Mouse (Mus musculus) hindbrain, embryonic 10.5 days (tissue): ENCODE results near the gene Tnrc6a. TPM values are rescaled to one million over a fixed set of nuclear protein-coding genes. Genes with fewer than 3 reads are reported as not detected.
A peak's percentile ranks its signal among the peaks of the same experiment; 100 is the strongest.
"Not testable (repeated sequence)": the region's sequence is repeated elsewhere in the genome, so short reads cannot be mapped to it uniquely, and the experiment has no call there.

Source experiments
- DNase-seq: peaks from one replicate; pipeline ENCODE4 v3.0.0-alpha.2; 2017; ENCODE audit warnings: low spot score
- H3K27ac ChIP-seq: fragments of 300-500 bp; sonication (generic); 2 replicates; pipeline ENCODE4 v1.5.1; 2016; ENCODE audit warnings: mild to moderate bottlenecking, moderate library complexity
- H3K27me3 ChIP-seq: fragments of 300-500 bp; sonication (generic); 2 replicates; pipeline ENCODE4 v1.6.1; 2016; ENCODE audit warnings: mild to moderate bottlenecking; ENCODE audit not compliant: poor library complexity, insufficient read depth, severe bottlenecking
- H3K36me3 ChIP-seq: fragments of 300-500 bp; sonication (generic); 2 replicates; pipeline ENCODE4 v1.6.1; 2016; ENCODE audit warnings: mild to moderate bottlenecking, moderate library complexity
- H3K4me1 ChIP-seq: fragments of 300-500 bp; sonication (generic); replicated peaks from 2 replicates; pipeline ENCODE4 v1.6.1; 2016; ENCODE audit warnings: mild to moderate bottlenecking
- H3K4me3 ChIP-seq: fragments of 300-500 bp; sonication (generic); 2 replicates; pipeline ENCODE4 v1.5.1; 2016; ENCODE audit warnings: mild to moderate bottlenecking, moderate library complexity
- H3K9me3 ChIP-seq: fragments of 300-500 bp; sonication (generic); 2 replicates; pipeline ENCODE4 v1.6.1; 2016; ENCODE audit warnings: mild to moderate bottlenecking, moderate library complexity
- WGBS: fragments of 180-500 bp; shearing (Covaris S2); methylation state at CpG from one replicate; pipeline ENCODE4 v1.1.7; 2016; 5-methylcytosine and 5-hydroxymethylcytosine counted together
- polyA plus RNA-seq: library from polyadenylated mRNA; unstranded; fragments of >200 nt; fragmentation: Nextera tagmentation; extraction: Ambion mirVana; gene quantifications from 2 replicates; pipeline ENCODE4 v1.2.1, GENCODE M21; 2016

Tnrc6a gene
- polyA plus RNA-seq, result 51.5 and 58.1 TPM in 2 replicates

DNA sequence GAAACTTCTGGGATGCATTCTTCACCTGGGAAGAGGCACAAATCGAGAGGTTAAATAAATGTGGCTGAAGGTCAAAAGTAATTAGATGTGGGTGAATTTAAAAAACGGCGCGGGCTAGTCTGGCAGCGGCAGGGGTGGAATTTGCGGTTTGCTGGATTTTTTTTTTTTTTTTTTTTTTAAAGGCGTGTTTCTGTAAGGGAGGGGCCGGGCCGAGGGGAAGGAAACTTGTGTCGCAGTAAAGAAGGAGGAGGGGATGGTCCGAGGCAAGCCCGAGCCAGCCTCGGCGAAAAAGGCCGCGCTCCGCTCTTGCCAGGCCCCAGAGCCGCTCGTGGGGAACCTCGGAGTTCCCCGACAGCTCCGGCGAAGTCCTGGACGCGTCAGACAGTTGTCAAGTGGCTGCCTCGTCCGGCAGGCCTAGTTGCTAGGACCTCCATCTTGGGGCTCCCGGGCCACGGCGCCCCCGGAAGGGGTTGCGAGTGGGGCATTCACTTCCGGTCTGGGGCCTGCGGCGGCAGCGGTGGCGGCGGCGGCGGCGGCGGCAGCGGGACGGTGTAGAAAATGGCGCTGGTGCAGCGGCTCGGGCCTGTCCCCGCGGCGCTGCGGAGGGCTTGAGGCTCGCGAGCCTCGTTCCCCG is at the start of gene Tnrc6a:
Tnrc6a (plus strand) TSS at position 221 of the 634 bp plus-strand sequence.
- Histone ChIP-seq H3K4me3 (peak within 1 kb of the TSS; percentile 100), H3K9me3 (no peaks in the 10 kb centered on the region), H3K27me3 (no peaks in the 10 kb centered on the region), H3K36me3 (peaks cover 18% of the 10 kb centered on the region), H3K27ac (peak within 1 kb of the TSS; percentile 100), H3K4me1 (peaks cover 22% of the 10 kb centered on the region)
- under 1% methylated on average over 55 of the region's 55 CpGs for WGBS
- peak; percentile 95 for DNase-seq

DNA sequence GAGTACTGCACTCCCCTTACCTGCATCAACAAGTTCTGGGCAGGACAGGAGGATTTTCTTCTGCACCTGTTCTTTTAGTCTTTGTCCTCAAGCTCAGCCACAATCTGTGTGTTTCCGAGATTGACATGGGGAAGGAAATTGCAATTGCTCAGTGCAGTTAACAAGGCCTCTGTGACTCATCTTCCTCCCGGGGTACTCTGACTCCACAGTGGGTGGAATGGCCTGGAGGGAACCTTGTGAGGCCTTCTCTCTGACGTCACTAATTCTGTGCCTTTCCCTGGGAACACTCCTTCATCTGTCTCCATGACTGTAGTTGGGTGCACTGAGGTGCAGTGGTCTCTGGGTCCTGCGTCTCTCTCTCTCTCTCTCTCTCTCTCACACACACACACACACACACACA is 41.4 kb upstream of the Tnrc6a start:
- no peaks in the 10 kb centered on the region for H3K27me3 ChIP-seq
- no peak for DNase-seq
- H3K27ac ChIP-seq, result no peak overlapping the region
- peaks cover 23% of the 10 kb centered on the region for H3K4me1 ChIP-seq
- no peaks in the 10 kb centered on the region for H3K9me3 ChIP-seq
- 81% methylated on average over 4 of the region's 4 CpGs for WGBS
- H3K4me3 ChIP-seq, result no peak overlapping the region
- H3K36me3 ChIP-seq, result no peaks in the 10 kb centered on the region

GRCm38 (mm10) chr7:123083441-123084123 is 40.1 kb upstream of the Tnrc6a start:
- Histone ChIP-seq H3K27ac (peak overlapping the region; percentile 36; the same call in 1 of the 2 replicates), H3K4me3 (no peak overlapping the region), H3K36me3 (no peaks in the 10 kb centered on the region), H3K9me3 (no peaks in the 10 kb centered on the region), H3K27me3 (no peaks in the 10 kb centered on the region), H3K4me1 (peaks cover 27% of the 10 kb centered on the region)
- WGBS, result 42% methylated on average over 12 of the region's 12 CpGs
- DNase-seq, result peak; percentile 8

DNA sequence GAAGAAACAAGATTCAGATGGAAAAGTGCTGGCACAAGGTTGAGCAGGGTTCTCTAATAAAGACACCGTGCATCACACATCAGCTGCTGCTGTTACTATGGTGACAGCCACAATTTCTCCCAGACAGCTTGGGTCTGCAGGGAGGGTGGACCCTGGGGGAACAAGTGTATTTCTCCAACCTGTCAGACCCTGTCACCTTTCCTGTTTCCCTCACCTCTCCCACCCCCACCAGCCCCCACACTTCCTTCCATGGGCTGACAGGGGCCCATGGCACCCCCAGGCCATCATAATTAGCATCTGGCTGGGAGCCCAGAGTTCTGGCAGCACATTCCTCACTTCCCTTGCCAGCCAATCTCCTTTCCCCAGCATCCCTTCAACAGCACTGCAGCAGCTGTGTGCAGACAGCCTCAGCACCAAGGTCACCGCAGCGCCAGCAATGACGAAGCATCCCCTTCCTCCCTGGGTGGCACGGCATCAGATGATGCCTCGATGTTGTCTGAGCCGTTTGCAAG is 39.4 kb upstream of the Tnrc6a start:
- Histone ChIP-seq H3K4me1 (peaks cover 27% of the 10 kb centered on the region), H3K27me3 (no peaks in the 10 kb centered on the region), H3K9me3 (no peaks in the 10 kb centered on the region), H3K4me3 (peak overlapping the region; percentile 38), H3K36me3 (no peaks in the 10 kb centered on the region), H3K27ac (peak overlapping the region; percentile 46)
- 8% methylated on average over 7 of the region's 7 CpGs for WGBS
- DNase-seq, result peak; percentile 59

DNA sequence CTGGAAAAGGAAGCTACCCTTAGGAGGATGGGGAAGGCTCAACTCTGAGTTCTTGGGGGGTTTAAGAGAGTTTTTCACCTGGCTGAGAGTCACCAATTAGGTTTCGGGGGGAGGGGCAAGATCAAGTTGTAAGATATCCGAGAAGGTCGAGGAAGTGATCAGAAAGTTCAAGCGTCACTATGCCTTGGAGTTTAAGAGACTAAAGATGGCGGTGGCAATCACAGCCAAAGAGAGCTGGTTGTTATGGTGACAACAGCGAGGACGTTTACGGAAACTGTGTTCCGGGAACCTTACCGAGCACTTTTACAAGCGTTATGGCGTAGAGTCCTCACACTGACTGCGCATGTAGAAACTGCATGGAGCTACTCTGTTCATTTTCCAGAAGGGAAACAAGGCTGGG is 39.0 kb upstream of the Tnrc6a start:
- Histone ChIP-seq H3K27me3 (no peaks in the 10 kb centered on the region), H3K9me3 (no peaks in the 10 kb centered on the region), H3K27ac (peak overlapping the region; percentile 46), H3K4me1 (peaks cover 27% of the 10 kb centered on the region), H3K4me3 (peak overlapping the region; percentile 38), H3K36me3 (no peaks in the 10 kb centered on the region)
- 24% methylated on average over 13 of the region's 13 CpGs for WGBS
- DNase-seq, result peak; percentile 13

- no peak overlapping the region for H3K27ac ChIP-seq
- H3K9me3 ChIP-seq, result no peaks in the 10 kb centered on the region
- 84% methylated on average over 4 of the region's 4 CpGs for WGBS
- no peak overlapping the region for H3K4me3 ChIP-seq
- DNase-seq, result no peak
- peaks cover 17% of the 10 kb centered on the region for H3K4me1 ChIP-seq
- no peaks in the 10 kb centered on the region for H3K27me3 ChIP-seq
- no peaks in the 10 kb centered on the region for H3K36me3 ChIP-seq
Measured at GRCm38 (mm10) chr7:123088920-123089319, 34.8 kb upstream of the Tnrc6a start.

DNA sequence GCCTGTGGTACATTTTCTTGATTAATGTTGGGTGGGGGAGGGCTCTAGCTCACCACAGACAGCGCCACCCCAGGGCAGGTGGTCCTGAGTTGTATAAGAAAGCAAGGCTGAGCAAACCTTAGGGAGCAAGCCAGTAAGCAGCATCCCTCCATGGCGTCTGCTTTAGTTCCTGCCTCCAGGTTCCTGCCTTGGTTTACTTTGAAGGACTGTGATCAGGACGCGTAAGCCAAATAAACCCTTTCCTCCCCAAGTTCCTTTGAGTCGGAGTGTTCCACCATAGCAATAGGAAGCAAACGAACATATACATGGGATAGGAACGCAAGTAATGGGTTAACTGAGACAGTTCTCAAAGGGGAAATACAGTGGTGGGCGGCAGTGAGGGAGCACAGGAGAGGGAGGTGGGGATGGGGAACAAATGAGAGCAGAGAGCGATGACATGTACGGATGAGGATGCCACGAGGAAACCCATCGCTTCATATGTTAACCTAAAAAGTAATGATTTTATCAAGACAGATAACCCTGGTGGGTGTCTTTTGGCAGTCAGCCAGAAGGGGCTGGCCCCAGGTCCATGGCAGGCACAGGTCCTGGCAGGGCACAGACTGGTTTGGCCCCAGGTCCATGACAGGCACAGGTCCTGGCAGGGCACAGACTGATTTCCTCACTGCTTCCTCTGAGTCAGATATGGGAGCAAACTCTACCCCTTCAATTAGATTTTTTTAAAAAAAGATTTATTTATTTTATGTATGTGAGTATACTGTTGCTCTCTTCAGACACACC is 27.2 kb upstream of the Tnrc6a start:
- Histone ChIP-seq H3K4me1 (peaks cover 19% of the 10 kb centered on the region), H3K9me3 (no peaks in the 10 kb centered on the region), H3K27me3 (no peaks in the 10 kb centered on the region), H3K36me3 (no peaks in the 10 kb centered on the region), H3K27ac (0 out of 2 replicates have a peak overlapping the region, but pooled peaks have one; percentile 26), H3K4me3 (no peak overlapping the region)
- WGBS, result 90% methylated on average over 12 of the region's 12 CpGs
- no peak for DNase-seq

- H3K4me1 ChIP-seq, result peaks cover 19% of the 10 kb centered on the region
- peak overlapping the region; percentile 3 for H3K4me3 ChIP-seq
- WGBS, result 28% methylated on average over 16 of the region's 16 CpGs
- H3K36me3 ChIP-seq, result no peaks in the 10 kb centered on the region
- H3K27ac ChIP-seq, result peak overlapping the region; percentile 90
- DNase-seq, result peak; percentile 85
- H3K9me3 ChIP-seq, result no peaks in the 10 kb centered on the region
- H3K27me3 ChIP-seq, result no peaks in the 10 kb centered on the region
Measured at GRCm38 (mm10) chr7:123097891-123098750, 25.6 kb upstream of the Tnrc6a start.

DNA sequence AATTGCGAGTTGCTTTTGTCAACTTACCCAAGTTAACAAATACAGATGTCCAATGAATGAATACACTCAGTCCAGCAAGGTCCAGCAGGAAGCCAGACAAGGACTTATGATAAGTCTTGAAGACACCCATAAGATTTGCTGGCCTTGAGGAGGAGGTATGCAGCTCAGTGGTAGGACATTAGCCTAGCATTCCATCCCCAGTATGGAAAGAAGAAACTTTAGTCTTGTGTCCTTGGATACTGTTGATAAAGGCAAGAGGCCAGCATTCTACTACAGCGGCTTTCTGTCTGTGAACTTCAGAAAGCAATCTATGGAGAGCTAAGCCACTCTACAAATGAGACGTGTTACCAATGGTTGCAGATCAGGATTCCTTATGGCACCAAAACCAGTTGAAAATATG is 22.4 kb upstream of the Tnrc6a start:
- no peak overlapping the region for H3K4me3 ChIP-seq
- peaks cover 19% of the 10 kb centered on the region for H3K4me1 ChIP-seq
- H3K27me3 ChIP-seq, result no peaks in the 10 kb centered on the region
- H3K36me3 ChIP-seq, result no peaks in the 10 kb centered on the region
- H3K9me3 ChIP-seq, result no peaks in the 10 kb centered on the region
- WGBS, result 92% methylated on average over 3 of the region's 3 CpGs
- H3K27ac ChIP-seq, result no peak overlapping the region
- DNase-seq, result no peak

DNA sequence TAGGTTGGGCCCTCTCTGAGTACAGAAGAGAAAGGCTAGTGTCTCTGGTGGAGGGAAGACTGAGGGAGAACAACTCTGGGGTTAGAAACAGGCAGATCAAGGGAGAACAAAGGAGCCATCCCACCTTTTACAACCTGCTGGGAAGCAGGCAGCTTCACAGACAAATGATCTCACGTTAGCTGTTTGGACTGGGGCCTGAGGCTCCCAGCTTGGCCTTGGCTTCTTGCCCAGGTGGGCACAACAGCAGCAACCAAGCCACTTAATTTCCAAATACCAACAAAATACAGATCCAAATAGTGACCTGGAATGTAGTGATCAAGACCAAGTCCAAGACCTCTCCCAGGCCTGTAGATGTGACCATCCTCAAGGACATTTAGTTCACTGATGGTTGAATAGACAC is 18.3 kb upstream of the Tnrc6a start:
- H3K9me3 ChIP-seq, H3K4me3 ChIP-seq, H3K27ac ChIP-seq, DNase-seq, H3K27me3 ChIP-seq, H3K36me3 ChIP-seq: not testable (repeated sequence)
- H3K4me1 ChIP-seq, result peaks cover 11% of the 10 kb centered on the region
- WGBS, result 62% methylated on average over 1 of the region's 1 CpGs

- H3K9me3 ChIP-seq, result no peaks in the 10 kb centered on the region
- no peak for DNase-seq
- WGBS, result 64% methylated on average over 1 of the region's 1 CpGs
- no peak overlapping the region for H3K27ac ChIP-seq
- H3K4me1 ChIP-seq, result peaks cover 11% of the 10 kb centered on the region
- no peaks in the 10 kb centered on the region for H3K36me3 ChIP-seq
- no peaks in the 10 kb centered on the region for H3K27me3 ChIP-seq
- no peak overlapping the region for H3K4me3 ChIP-seq
Measured at GRCm38 (mm10) chr7:123105906-123106305, 17.8 kb upstream of the Tnrc6a start.

- no peaks in the 10 kb centered on the region for H3K27me3 ChIP-seq
- H3K9me3 ChIP-seq, result no peaks in the 10 kb centered on the region
- peaks cover 11% of the 10 kb centered on the region for H3K4me1 ChIP-seq
- H3K36me3 ChIP-seq, result no peaks in the 10 kb centered on the region
- DNase-seq, result no peak
- H3K4me3 ChIP-seq, result no peak overlapping the region
- H3K27ac ChIP-seq, result no peak overlapping the region
- WGBS, result 90% methylated on average over 2 of the region's 2 CpGs
Measured at GRCm38 (mm10) chr7:123106326-123106725, 17.4 kb upstream of the Tnrc6a start.
